Mouse (Mus musculus) heart, embryonic 16.5 days (tissue): ENCODE measurements around the gene Cbfa2t2. TPM values are rescaled to one million over a fixed set of nuclear protein-coding genes. Genes with fewer than 3 reads are reported as not detected.

ENCODE experiments used
- ATAC-seq: fragments of 200-750 bp; cut with Nextera tagmentation; replicated peaks from 2 replicates; pipeline ENCODE4 v1.8.0; 2017; ENCODE audit warnings: moderate number of reproducible peaks; ENCODE audit not compliant: insufficient read depth, low FRiP score; ENCODE audit errors: extremely low read depth
- H3K27ac ChIP-seq: fragments of 300-500 bp; sonication (generic); 2 replicates; pipeline ENCODE4 v1.5.1; 2014; ENCODE audit warnings: mild to moderate bottlenecking, low read length, control low read depth, moderate library complexity
- H3K27me3 ChIP-seq: fragments of 300-500 bp; sonication (generic); 2 replicates; pipeline ENCODE4 v1.6.1; 2014; ENCODE audit warnings: low read length, mixed read lengths; ENCODE audit not compliant: control insufficient read depth, insufficient read depth
- H3K36me3 ChIP-seq: fragments of 300-500 bp; sonication (generic); 2 replicates; pipeline ENCODE4 v1.6.1; 2014; ENCODE audit not compliant: control insufficient read depth, insufficient read depth
- H3K4me1 ChIP-seq: fragments of 300-500 bp; sonication (generic); 2 replicates; pipeline ENCODE4 v1.6.1; 2014; ENCODE audit warnings: low read length, mixed read lengths; ENCODE audit not compliant: control insufficient read depth, insufficient read depth
- H3K4me2 ChIP-seq: fragments of 300-500 bp; sonication (generic); 2 replicates; pipeline ENCODE4 v1.6.1; 2014; ENCODE audit warnings: low read depth, mild to moderate bottlenecking, control low read depth, low read length
- H3K4me3 ChIP-seq: fragments of 300-500 bp; sonication (generic); 2 replicates; pipeline ENCODE4 v1.5.1; 2014; ENCODE audit warnings: mild to moderate bottlenecking, control low read depth, low read length
- H3K9ac ChIP-seq: fragments of 300-500 bp; sonication (generic); 2 replicates; pipeline ENCODE4 v1.6.1; 2014; ENCODE audit warnings: low read length, control low read depth
- H3K9me3 ChIP-seq: fragments of 300-500 bp; sonication (generic); replicated peaks from 2 replicates; pipeline ENCODE4 v1.6.1; 2016; ENCODE audit warnings: low read length; ENCODE audit not compliant: control insufficient read depth
- WGBS: fragments of 180-500 bp; shearing (Covaris S2); extraction: QIAGEN DNeasy Blood & Tissue Kit; methylation state at CpG from one replicate; pipeline ENCODE4 v1.1.7; 2014; 5-methylcytosine and 5-hydroxymethylcytosine counted together
- polyA plus RNA-seq: library from polyadenylated mRNA; unstranded; fragments of >200 nt; fragmentation: Nextera tagmentation; extraction: Ambion mirVana; gene quantifications from 2 replicates; pipeline ENCODE4 v1.2.1, GENCODE M21; 2015

Cbfa2t2 gene
- 28.5 and 29.7 TPM in 2 replicates for polyA plus RNA-seq

DNA sequence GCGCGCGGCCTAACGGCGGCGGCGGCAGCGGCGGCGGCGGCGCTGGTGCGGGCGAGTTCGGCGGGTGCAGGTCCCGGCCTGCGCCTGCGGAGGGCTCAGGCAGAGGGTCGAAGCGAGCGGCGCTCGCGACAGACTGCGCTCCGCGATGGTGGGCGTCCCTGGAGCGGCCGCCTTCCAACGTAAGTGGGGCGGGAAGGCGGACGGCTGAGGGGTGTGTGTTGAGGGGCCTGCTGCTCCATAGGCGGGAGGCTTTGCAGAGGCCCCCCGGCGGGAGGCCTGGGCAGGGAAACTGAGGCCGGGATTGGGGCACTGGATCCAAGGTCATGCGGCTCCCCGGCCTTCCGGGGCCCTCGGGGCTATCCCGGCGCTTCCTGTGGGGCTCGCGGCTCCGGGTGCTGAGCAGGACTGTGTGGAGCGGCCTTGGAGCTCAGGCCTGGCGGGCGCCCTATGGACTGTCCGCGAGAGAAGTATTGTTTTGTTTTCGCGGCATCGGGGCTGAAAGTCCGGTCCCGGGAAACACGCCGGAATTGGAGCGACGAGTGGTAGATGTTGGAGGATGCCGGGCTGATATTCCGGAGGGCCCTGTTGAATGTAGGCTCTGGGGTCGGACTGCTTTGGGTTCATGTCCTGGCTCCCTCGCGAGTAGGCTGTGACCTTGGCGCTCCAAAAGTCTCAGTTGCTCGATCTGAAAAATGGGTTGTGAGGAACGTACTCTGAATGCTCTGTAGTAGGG is at the start of gene Cbfa2t2:
Gene Cbfa2t2, plus strand, starts transcription at position 24 of the 733 bp plus-strand sequence.
- under 1% methylated on average over 54 of the region's 70 CpGs for WGBS
- Histone ChIP-seq H3K27ac (peak within 1 kb of the TSS; percentile 98), H3K4me2 (peak within 1 kb of the TSS; percentile 76), H3K4me1 (peaks cover 27% of the 10 kb centered on the region), H3K27me3 (no peaks in the 10 kb centered on the region), H3K4me3 (peak within 1 kb of the TSS; percentile 97), H3K36me3 (no peaks in the 10 kb centered on the region), H3K9me3 (no peaks in the 10 kb centered on the region), H3K9ac (peak within 1 kb of the TSS; percentile 99)
- peak; percentile 71 for ATAC-seq

- H3K27me3 ChIP-seq: no peaks in the 10 kb centered on the region
- no peaks in the 10 kb centered on the region for H3K36me3 ChIP-seq
- peak overlapping the region; percentile 31 for H3K4me2 ChIP-seq
- no peak overlapping the region for H3K4me3 ChIP-seq
- no peaks in the 10 kb centered on the region for H3K9me3 ChIP-seq
- WGBS: 30% methylated on average over 11 of the region's 11 CpGs
- H3K9ac ChIP-seq: peak overlapping the region; percentile 31
- peak; percentile 95 for ATAC-seq
- H3K27ac ChIP-seq: peak overlapping the region; percentile 97
- peaks cover 27% of the 10 kb centered on the region for H3K4me1 ChIP-seq
Observed at GRCm38 (mm10) chr2:154390180-154390964, 45.9 kb upstream of the Cbfa2t2 start.

- WGBS: 44% methylated on average over 3 of the region's 3 CpGs
- ATAC-seq: no peak
- Histone ChIP-seq H3K9ac (peak overlapping the region; percentile 33; the same call in 1 of the 2 replicates), H3K27me3 (no peaks in the 10 kb centered on the region), H3K4me1 (peaks cover 35% of the 10 kb centered on the region), H3K4me3 (no peak overlapping the region), H3K4me2 (no peak overlapping the region), H3K36me3 (peaks cover 9% of the 10 kb centered on the region; the same call in 1 of the 2 replicates), H3K9me3 (no peaks in the 10 kb centered on the region), H3K27ac (peak overlapping the region; percentile 34; the same call in 1 of the 2 replicates)
Observed at GRCm38 (mm10) chr2:154394602-154395001, 41.7 kb upstream of the Cbfa2t2 start.

GRCm38 (mm10) chr2:154396529-154396928 is 39.8 kb upstream of the Cbfa2t2 start:
- peak overlapping the region; percentile 66 for H3K27ac ChIP-seq
- H3K4me1 ChIP-seq: peaks cover 26% of the 10 kb centered on the region
- no peak overlapping the region for H3K9ac ChIP-seq
- 66% methylated on average over 2 of the region's 2 CpGs for WGBS
- no peak overlapping the region for H3K4me3 ChIP-seq
- no peaks in the 10 kb centered on the region for H3K27me3 ChIP-seq
- ATAC-seq: peak; percentile 57; the same call in 1 of the 2 replicates
- H3K9me3 ChIP-seq: no peaks in the 10 kb centered on the region
- H3K4me2 ChIP-seq: no peak overlapping the region
- peaks cover 21% of the 10 kb centered on the region for H3K36me3 ChIP-seq

GRCm38 (mm10) chr2:154398267-154398666 is 38.0 kb upstream of the Cbfa2t2 start:
- WGBS: 59% methylated on average over 7 of the region's 7 CpGs
- Histone ChIP-seq H3K9ac (no peak overlapping the region), H3K27ac (peak overlapping the region; percentile 72), H3K4me1 (peaks cover 40% of the 10 kb centered on the region), H3K27me3 (no peaks in the 10 kb centered on the region), H3K4me3 (no peak overlapping the region), H3K9me3 (no peaks in the 10 kb centered on the region), H3K4me2 (no peak overlapping the region), H3K36me3 (peaks cover 25% of the 10 kb centered on the region)
- no peak for ATAC-seq

DNA sequence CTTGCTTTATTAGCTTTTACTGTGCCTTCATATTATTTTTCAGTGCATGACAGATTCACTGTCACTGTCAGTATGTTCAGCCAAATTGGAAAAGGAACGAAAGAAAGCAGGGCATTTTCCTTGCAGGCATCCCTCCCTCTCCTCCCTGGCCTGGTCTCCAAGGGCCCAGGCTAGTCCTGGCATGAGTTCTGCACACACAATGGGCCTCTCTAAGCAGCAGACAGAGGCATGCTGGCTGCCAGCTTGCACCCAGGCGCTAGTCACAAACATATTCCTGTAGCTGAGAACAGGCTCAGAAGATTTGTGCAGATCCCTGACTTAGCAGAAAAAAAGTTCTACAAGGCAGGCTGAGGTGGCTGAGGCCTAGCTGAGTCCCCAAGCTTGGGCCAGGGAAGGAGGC is 37.0 kb upstream of the Cbfa2t2 start:
- Histone ChIP-seq H3K4me2 (no peak overlapping the region), H3K9me3 (no peaks in the 10 kb centered on the region), H3K4me1 (peaks cover 47% of the 10 kb centered on the region), H3K4me3 (no peak overlapping the region), H3K36me3 (peaks cover 25% of the 10 kb centered on the region), H3K27ac (0 out of 2 replicates have a peak overlapping the region, but pooled peaks have one; percentile 5), H3K9ac (no peak overlapping the region), H3K27me3 (no peaks in the 10 kb centered on the region)
- no peak for ATAC-seq
- WGBS: 74% methylated on average over 2 of the region's 2 CpGs

DNA sequence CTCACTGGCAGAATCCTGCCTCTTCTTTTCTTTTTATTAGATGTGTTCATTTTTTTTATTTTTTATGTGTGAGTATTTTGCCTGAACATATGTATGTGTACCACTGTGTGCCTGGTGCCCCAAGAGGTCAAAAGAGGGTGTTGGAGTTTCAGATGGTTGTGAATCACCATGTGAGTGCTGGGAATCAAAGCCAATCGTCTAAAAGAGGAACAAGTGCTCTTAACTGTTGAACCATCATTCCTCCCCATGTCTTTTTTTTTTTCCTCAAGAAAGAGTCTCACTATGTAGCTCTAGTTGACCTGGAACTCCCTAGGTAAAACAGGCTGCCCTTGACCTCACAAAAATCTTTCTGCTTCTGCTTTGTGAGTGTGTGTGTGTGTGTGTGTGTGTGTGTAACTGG is 34.3 kb upstream of the Cbfa2t2 start:
- Histone ChIP-seq H3K27ac (peak overlapping the region; percentile 96), H3K4me2 (no peak overlapping the region), H3K4me3 (no peak overlapping the region), H3K4me1 (peaks cover 50% of the 10 kb centered on the region), H3K27me3 (no peaks in the 10 kb centered on the region), H3K36me3 (peaks cover 25% of the 10 kb centered on the region), H3K9me3 (no peaks in the 10 kb centered on the region), H3K9ac (no peak overlapping the region)
- ATAC-seq: no peak
- WGBS: 21% methylated on average over 1 of the region's 1 CpGs

- 2% methylated on average over 7 of the region's 7 CpGs for WGBS
- H3K4me2 ChIP-seq: peak overlapping the region; percentile 38
- no peak overlapping the region for H3K4me3 ChIP-seq
- peaks cover 25% of the 10 kb centered on the region for H3K36me3 ChIP-seq
- peaks cover 50% of the 10 kb centered on the region for H3K4me1 ChIP-seq
- H3K27ac ChIP-seq: peak overlapping the region; percentile 96
- H3K27me3 ChIP-seq: no peaks in the 10 kb centered on the region
- no peaks in the 10 kb centered on the region for H3K9me3 ChIP-seq
- ATAC-seq: peak; percentile 84
- H3K9ac ChIP-seq: peak overlapping the region; percentile 58
Observed at GRCm38 (mm10) chr2:154402811-154403210, 33.5 kb upstream of the Cbfa2t2 start.
